Mouse (Mus musculus): ENCODE measurements around the gene Spata5. TPM values are rescaled to one million over a fixed set of nuclear protein-coding genes. Genes with fewer than 3 reads are reported as not detected.

Spata5 gene
- 51.6 and 55.0 TPM in 2 replicates for polyA plus RNA-seq (2014; fragmentation: Nextera tagmentation; extraction: Ambion mirVana)

GRCm38 (mm10) chr3:37419458-37419991 is at the start of gene Spata5:
Spata5 (plus strand) TSS chr3:37419896.
- Histone ChIP-seq H3K4me3 (ENCODE audit: low read depth, low read length) (peak within 1 kb of the TSS; percentile 95), H3K4me2 (ENCODE audit: low read depth, low read length, severe bottlenecking) (peak within 1 kb of the TSS; percentile 84), H3K27me3 (ENCODE audit: control insufficient read depth, insufficient read depth, low read length) (no peaks in the 10 kb centered on the region), H3K9me3 (ENCODE audit: control insufficient read depth, low read length) (no peaks in the 10 kb centered on the region), H3K4me1 (replicated peaks; ENCODE audit: control insufficient read depth, insufficient read depth, low read length) (peaks cover 6% of the 10 kb centered on the region; the same call in 1 of the 2 replicates), H3K36me3 (ENCODE audit: control insufficient read depth, insufficient read depth, low read length) (no peaks in the 10 kb centered on the region), H3K27ac (ENCODE audit: low read depth, low read length) (peak within 1 kb of the TSS; percentile 81), H3K9ac (ENCODE audit: low read length) (peak within 1 kb of the TSS; percentile 78)
- ATAC-seq (replicated peaks; ENCODE audit: low FRiP score) (peak; percentile 96), DNase-seq (ENCODE audit: low spot score) (peak; percentile 100)
- WGBS, result under 1% methylated on average over 47 of the region's 50 CpGs

GRCm38 (mm10) chr3:37370407-37370806 is 49.3 kb upstream of the Spata5 start:
- Histone ChIP-seq H3K27ac (ENCODE audit: low read depth, low read length) (no peak overlapping the region), H3K9ac (ENCODE audit: low read length) (no peak overlapping the region), H3K9me3 (ENCODE audit: control insufficient read depth, low read length) (no peaks in the 10 kb centered on the region), H3K4me1 (replicated peaks; ENCODE audit: control insufficient read depth, insufficient read depth, low read length) (no peaks in the 10 kb centered on the region), H3K27me3 (ENCODE audit: control insufficient read depth, insufficient read depth, low read length) (no peaks in the 10 kb centered on the region), H3K4me3 (ENCODE audit: low read depth, low read length) (no peak overlapping the region), H3K4me2 (ENCODE audit: low read depth, low read length, severe bottlenecking) (no peak overlapping the region), H3K36me3 (ENCODE audit: control insufficient read depth, insufficient read depth, low read length) (no peaks in the 10 kb centered on the region)
- DNase-seq (ENCODE audit: low spot score), result no peak
- no peak for ATAC-seq (replicated peaks; ENCODE audit: low FRiP score)
- WGBS, result 77% methylated on average over 4 of the region's 4 CpGs

- Histone ChIP-seq H3K27me3 (ENCODE audit: control insufficient read depth, insufficient read depth, low read length) (no peaks in the 10 kb centered on the region), H3K36me3 (ENCODE audit: control insufficient read depth, insufficient read depth, low read length) (no peaks in the 10 kb centered on the region), H3K9ac (ENCODE audit: low read length) (no peak overlapping the region), H3K27ac (ENCODE audit: low read depth, low read length) (no peak overlapping the region), H3K4me2 (ENCODE audit: low read depth, low read length, severe bottlenecking) (no peak overlapping the region), H3K4me3 (ENCODE audit: low read depth, low read length) (no peak overlapping the region), H3K4me1 (replicated peaks; ENCODE audit: control insufficient read depth, insufficient read depth, low read length) (no peaks in the 10 kb centered on the region), H3K9me3 (ENCODE audit: control insufficient read depth, low read length) (no peaks in the 10 kb centered on the region)
- WGBS, result 90% methylated on average over 11 of the region's 11 CpGs
- DNase-seq (ENCODE audit: low spot score) (no peak), ATAC-seq (replicated peaks; ENCODE audit: low FRiP score) (no peak)
Observed at GRCm38 (mm10) chr3:37373712-37374111, 46.0 kb upstream of the Spata5 start.

- no peak overlapping the region for H3K4me3 ChIP-seq (ENCODE audit: low read depth, low read length)
- H3K9ac ChIP-seq (ENCODE audit: low read length), result no peak overlapping the region
- WGBS, result 74% methylated on average over 6 of the region's 6 CpGs
- 0 out of 2 replicates have a peak, but pooled peaks cover 2% of the 10 kb centered on the region for H3K4me1 ChIP-seq (replicated peaks; ENCODE audit: control insufficient read depth, insufficient read depth, low read length)
- no peaks in the 10 kb centered on the region for H3K9me3 ChIP-seq (ENCODE audit: control insufficient read depth, low read length)
- ATAC-seq (replicated peaks; ENCODE audit: low FRiP score) (no peak), DNase-seq (ENCODE audit: low spot score) (no peak)
- no peak overlapping the region for H3K27ac ChIP-seq (ENCODE audit: low read depth, low read length)
- no peak overlapping the region for H3K4me2 ChIP-seq (ENCODE audit: low read depth, low read length, severe bottlenecking)
- no peaks in the 10 kb centered on the region for H3K27me3 ChIP-seq (ENCODE audit: control insufficient read depth, insufficient read depth, low read length)
- H3K36me3 ChIP-seq (ENCODE audit: control insufficient read depth, insufficient read depth, low read length), result no peaks in the 10 kb centered on the region
Observed at GRCm38 (mm10) chr3:37377926-37378325, 41.8 kb upstream of the Spata5 start.

- H3K4me1 ChIP-seq (replicated peaks; ENCODE audit: control insufficient read depth, insufficient read depth, low read length), result 0 out of 2 replicates have a peak, but pooled peaks cover 2% of the 10 kb centered on the region
- H3K27ac ChIP-seq (ENCODE audit: low read depth, low read length), result no peak overlapping the region
- DNase-seq (ENCODE audit: low spot score), result no peak
- no peaks in the 10 kb centered on the region for H3K36me3 ChIP-seq (ENCODE audit: control insufficient read depth, insufficient read depth, low read length)
- no peak overlapping the region for H3K4me3 ChIP-seq (ENCODE audit: low read depth, low read length)
- no peaks in the 10 kb centered on the region for H3K9me3 ChIP-seq (ENCODE audit: control insufficient read depth, low read length)
- no peak overlapping the region for H3K4me2 ChIP-seq (ENCODE audit: low read depth, low read length, severe bottlenecking)
- 77% methylated on average over 6 of the region's 6 CpGs for WGBS
- no peak for ATAC-seq (replicated peaks; ENCODE audit: low FRiP score)
- H3K9ac ChIP-seq (ENCODE audit: low read length), result no peak overlapping the region
- H3K27me3 ChIP-seq (ENCODE audit: control insufficient read depth, insufficient read depth, low read length), result no peaks in the 10 kb centered on the region
Observed at GRCm38 (mm10) chr3:37378412-37378811, 41.3 kb upstream of the Spata5 start.

GRCm38 (mm10) chr3:37379201-37379600 is 40.5 kb upstream of the Spata5 start:
- Histone ChIP-seq H3K36me3 (ENCODE audit: control insufficient read depth, insufficient read depth, low read length) (no peaks in the 10 kb centered on the region), H3K27ac (ENCODE audit: low read depth, low read length) (no peak overlapping the region), H3K9ac (ENCODE audit: low read length) (no peak overlapping the region), H3K4me3 (ENCODE audit: low read depth, low read length) (no peak overlapping the region), H3K27me3 (ENCODE audit: control insufficient read depth, insufficient read depth, low read length) (no peaks in the 10 kb centered on the region), H3K9me3 (ENCODE audit: control insufficient read depth, low read length) (no peaks in the 10 kb centered on the region), H3K4me1 (replicated peaks; ENCODE audit: control insufficient read depth, insufficient read depth, low read length) (0 out of 2 replicates have a peak, but pooled peaks cover 2% of the 10 kb centered on the region), H3K4me2 (ENCODE audit: low read depth, low read length, severe bottlenecking) (no peak overlapping the region)
- 81% methylated on average over 14 of the region's 14 CpGs for WGBS
- ATAC-seq (replicated peaks; ENCODE audit: low FRiP score) (no peak), DNase-seq (ENCODE audit: low spot score) (no peak)

GRCm38 (mm10) chr3:37379930-37380881 is 39.5 kb upstream of the Spata5 start:
- no peak overlapping the region for H3K4me2 ChIP-seq (ENCODE audit: low read depth, low read length, severe bottlenecking)
- no peak overlapping the region for H3K4me3 ChIP-seq (ENCODE audit: low read depth, low read length)
- H3K4me1 ChIP-seq (replicated peaks; ENCODE audit: control insufficient read depth, insufficient read depth, low read length), result 0 out of 2 replicates have a peak, but pooled peaks cover 2% of the 10 kb centered on the region
- H3K27ac ChIP-seq (ENCODE audit: low read depth, low read length), result no peak overlapping the region
- H3K27me3 ChIP-seq (ENCODE audit: control insufficient read depth, insufficient read depth, low read length), result no peaks in the 10 kb centered on the region
- no peak overlapping the region for H3K9ac ChIP-seq (ENCODE audit: low read length)
- no peaks in the 10 kb centered on the region for H3K36me3 ChIP-seq (ENCODE audit: control insufficient read depth, insufficient read depth, low read length)
- H3K9me3 ChIP-seq (ENCODE audit: control insufficient read depth, low read length), result no peaks in the 10 kb centered on the region
- WGBS, result 73% methylated on average over 18 of the region's 18 CpGs
- DNase-seq (ENCODE audit: low spot score) (no peak), ATAC-seq (replicated peaks; ENCODE audit: low FRiP score) (no peak)

GRCm38 (mm10) chr3:37381457-37381856 is 38.2 kb upstream of the Spata5 start:
- no peak for DNase-seq (ENCODE audit: low spot score)
- Histone ChIP-seq H3K9ac (ENCODE audit: low read length) (no peak overlapping the region), H3K4me2 (ENCODE audit: low read depth, low read length, severe bottlenecking) (no peak overlapping the region), H3K9me3 (ENCODE audit: control insufficient read depth, low read length) (no peaks in the 10 kb centered on the region), H3K4me1 (replicated peaks; ENCODE audit: control insufficient read depth, insufficient read depth, low read length) (0 out of 2 replicates have a peak, but pooled peaks cover 2% of the 10 kb centered on the region), H3K27me3 (ENCODE audit: control insufficient read depth, insufficient read depth, low read length) (no peaks in the 10 kb centered on the region), H3K27ac (ENCODE audit: low read depth, low read length) (no peak overlapping the region), H3K36me3 (ENCODE audit: control insufficient read depth, insufficient read depth, low read length) (no peaks in the 10 kb centered on the region), H3K4me3 (ENCODE audit: low read depth, low read length) (no peak overlapping the region)
- 70% methylated on average over 6 of the region's 6 CpGs for WGBS
- ATAC-seq (replicated peaks; ENCODE audit: low FRiP score), result no peak
